Mouse (Mus musculus) lung, adult 2 months (tissue): ENCODE results near the gene Elmo1.

Source experiments
- CTCF ChIP-seq: fragments of 200-500 bp; IDR thresholded peaks from 2 replicates; pipeline ENCODE4 v1.5.1; 2011; ENCODE audit warnings: mild to moderate bottlenecking, low read length, control low read depth; ENCODE audit not compliant: insufficient read depth
- POLR2A ChIP-seq: fragments of 200-500 bp; IDR thresholded peaks from 2 replicates; pipeline ENCODE4 v1.6.1; 2011; ENCODE audit warnings: low read depth, mild to moderate bottlenecking, control low read depth, low read length, borderline replicate concordance; ENCODE audit errors: extremely low read depth

DNA sequence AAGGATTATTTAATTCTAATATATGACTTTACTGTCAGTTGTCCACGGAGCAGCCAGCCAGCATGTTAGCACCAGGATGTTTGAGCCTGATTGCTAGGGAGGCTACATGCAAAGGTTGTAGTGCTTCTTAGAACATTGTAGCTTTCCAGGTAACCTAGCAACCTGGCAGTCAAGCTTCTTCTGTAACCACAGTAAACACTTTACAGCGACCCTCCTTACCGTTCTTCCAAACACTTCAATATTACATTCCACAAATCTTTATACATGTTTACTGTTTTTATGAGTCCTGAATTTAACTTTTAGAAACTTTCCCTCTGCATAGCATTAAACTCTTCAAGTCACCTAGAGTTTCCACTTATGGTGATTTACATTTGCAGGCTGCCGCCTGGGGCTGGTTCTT lies 233.1 kb downstream of the Elmo1 start:
- TF ChIP-seq CTCF (no peak), POLR2A (no peak)
